Mouse (Mus musculus) liver, embryonic 14.5 days (tissue): ENCODE data around the gene Nfxl1. TPM values are rescaled to one million over a fixed set of nuclear protein-coding genes. Genes with fewer than 3 reads are reported as not detected.

Experiments used
- ATAC-seq: fragments of 200-750 bp; cut with Nextera tagmentation; 2 replicates; pipeline ENCODE4 v1.8.0; 2017; ENCODE audit warnings: moderate number of reproducible peaks, mild to moderate bottlenecking, moderate library complexity; ENCODE audit not compliant: insufficient read depth
- DNase-seq, 3 experiments: peaks; one replicate each; pipeline ENCODE4 v3.0.0-alpha.2; 2012 to 2013; ENCODE audit warnings: low read depth in 3 of 3, low spot score in 3 of 3
- H3K27ac ChIP-seq: fragments of 300-500 bp; sonication (generic); 2 replicates; pipeline ENCODE4 v1.5.1; 2014; ENCODE audit warnings: moderate library complexity, mild to moderate bottlenecking, control low read depth, inconsistent platforms
- H3K27me3 ChIP-seq: fragments of 300-500 bp; sonication (generic); 2 replicates; pipeline ENCODE4 v1.6.1; 2014; ENCODE audit warnings: mild to moderate bottlenecking, low read length, moderate library complexity; ENCODE audit not compliant: control insufficient read depth, insufficient read depth
- H3K36me3 ChIP-seq: fragments of 300-500 bp; sonication (generic); replicated peaks from 2 replicates; pipeline ENCODE4 v1.6.1; 2014; ENCODE audit warnings: low read depth; ENCODE audit not compliant: control insufficient read depth, insufficient read depth
- H3K4me1 ChIP-seq, 2 experiments: fragments of 200-500 bp in 1 of 2; fragments of 300-500 bp in 1 of 2; sonication (generic) in 1 of 2; replicated peaks; 2 replicates each; pipeline ENCODE4 v1.6.1; 2012 to 2014; ENCODE audit warnings: antibody characterized with exemption in 1 of 2, inconsistent platforms in 1 of 2, low read length in 1 of 2; ENCODE audit not compliant: control insufficient read depth in 2 of 2, insufficient read depth in 2 of 2
- H3K4me2 ChIP-seq: fragments of 300-500 bp; sonication (generic); 2 replicates; pipeline ENCODE4 v1.6.1; 2014; ENCODE audit warnings: low read depth, mild to moderate bottlenecking, control low read depth, moderate library complexity
- H3K4me3 ChIP-seq, 2 experiments: fragments of 200-500 bp in 1 of 2; fragments of 300-500 bp in 1 of 2; sonication (generic) in 1 of 2; 2 replicates each; pipeline ENCODE4 v1.5.1; 2012 to 2014; ENCODE audit warnings: low read depth in 2 of 2, low read length in 2 of 2, mild to moderate bottlenecking in 2 of 2, control low read depth in 1 of 2, inconsistent platforms in 1 of 2, moderate library complexity in 1 of 2; ENCODE audit not compliant: insufficient read depth in 1 of 2
- H3K9ac ChIP-seq: fragments of 300-500 bp; sonication (generic); replicated peaks from 2 replicates; pipeline ENCODE4 v1.6.1; 2014; ENCODE audit warnings: mild to moderate bottlenecking, control low read depth, moderate library complexity
- H3K9me3 ChIP-seq: fragments of 300-500 bp; sonication (generic); 2 replicates; pipeline ENCODE4 v1.6.1; 2016; ENCODE audit warnings: low read length, mixed read lengths; ENCODE audit not compliant: control insufficient read depth
- CTCF ChIP-seq: IDR thresholded peaks from 2 replicates; pipeline ENCODE4 v1.5.1; 2016; ENCODE audit warnings: antibody characterized with exemption, low read depth, control low read depth
- EP300 ChIP-seq: IDR thresholded peaks from 2 replicates; pipeline ENCODE4 v1.6.1; 2016; ENCODE audit warnings: antibody characterized with exemption, low read depth
- WGBS: fragments of 180-500 bp; shearing (Covaris S2); extraction: QIAGEN DNeasy Blood & Tissue Kit; methylation state at CpG from one replicate; pipeline ENCODE4 v1.1.7; 2014; ENCODE audit not compliant: insufficient replicate concordance; 5-methylcytosine and 5-hydroxymethylcytosine counted together
- polyA plus RNA-seq, 2 experiments: library from polyadenylated mRNA; depleted of rRNA in 1 of 2; stranded (reverse) in 1 of 2; unstranded in 1 of 2; fragments of >200 nt; fragmentation: Nextera tagmentation in 1 of 2; extraction: Ambion mirVana in 1 of 2; gene quantifications; 2 replicates each; pipeline versions ENCODE4 v1.2.1 to v1.2.3; 2012 to 2014

Gene Nfxl1
- polyA plus RNA-seq, 2 experiments: 6.8 to 7.0 TPM

- WGBS: 58% methylated on average over 10 of the region's 10 CpGs
- Histone ChIP-seq H3K9ac (no peak overlapping the region), H3K27ac (no peak overlapping the region), H3K9me3 (no peaks in the 10 kb centered on the region), H3K36me3 (no peaks in the 10 kb centered on the region), H3K4me3 (no peak overlapping the region), H3K4me1 (no peaks in the 10 kb centered on the region), H3K4me2 (no peak overlapping the region), H3K27me3 (peaks cover 6% of the 10 kb centered on the region)
- no peak for TF ChIP-seq CTCF
- no peak for TF ChIP-seq EP300
- DNase-seq (no peak), ATAC-seq (no peak)
Observed at GRCm38 (mm10) chr5:72498271-72498670, 61.2 kb downstream of the Nfxl1 start.

DNA sequence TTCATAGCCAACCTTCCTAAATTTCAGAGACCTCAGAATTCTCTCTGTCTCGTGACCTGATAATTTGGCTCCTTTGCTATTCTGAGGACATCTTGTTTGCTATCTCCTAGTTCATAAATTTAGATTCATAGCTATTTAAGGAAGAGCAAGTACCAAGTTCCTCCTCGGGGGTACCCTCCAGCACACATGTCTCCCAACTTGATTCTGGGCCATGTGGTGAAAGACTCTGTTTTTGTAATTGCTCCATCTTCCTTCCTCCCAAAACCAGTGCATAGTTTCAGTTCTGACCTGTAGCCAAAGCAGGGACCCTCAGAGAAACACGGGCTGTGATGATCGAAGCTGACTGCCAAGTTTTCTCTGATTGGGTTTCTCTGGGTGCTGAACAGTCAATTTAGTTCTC lies 62.7 kb downstream of the Nfxl1 start:
- no peak overlapping the region for H3K9ac ChIP-seq
- no peak overlapping the region for H3K4me3 ChIP-seq
- no peaks in the 10 kb centered on the region for H3K36me3 ChIP-seq
- H3K4me2 ChIP-seq: no peak overlapping the region
- TF ChIP-seq EP300 (no peak), CTCF (no peak)
- no peaks in the 10 kb centered on the region for H3K27me3 ChIP-seq
- no peaks in the 10 kb centered on the region for H3K4me1 ChIP-seq
- DNase-seq: no peak
- H3K27ac ChIP-seq: no peak overlapping the region
- 34% methylated on average over 4 of the region's 4 CpGs for WGBS
- no peak for ATAC-seq
- no peaks in the 10 kb centered on the region for H3K9me3 ChIP-seq

DNA sequence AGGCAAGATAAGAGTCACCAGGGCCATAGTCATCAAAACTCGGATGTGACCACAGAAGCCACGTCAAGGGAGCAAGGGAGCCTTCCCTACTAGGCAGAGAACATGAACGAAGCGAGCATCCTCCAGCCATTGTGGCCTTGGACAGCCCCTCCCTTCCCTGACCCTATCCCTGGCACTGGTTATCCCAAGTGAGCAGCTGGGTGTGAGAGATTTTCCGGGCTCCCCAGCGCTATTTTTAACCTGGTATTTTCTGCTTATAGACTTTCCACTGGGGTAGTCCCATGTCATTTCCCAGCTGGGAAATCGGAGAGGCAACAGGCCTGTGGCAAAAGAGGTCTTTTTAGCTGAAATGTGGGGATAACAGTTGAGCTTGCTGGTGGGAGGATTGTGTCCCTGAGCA lies 65.6 kb downstream of the Nfxl1 start:
- TF ChIP-seq CTCF (no peak), EP300 (no peak)
- Histone ChIP-seq H3K4me2 (no peak overlapping the region), H3K9me3 (no peaks in the 10 kb centered on the region), H3K4me3 (no peak overlapping the region), H3K36me3 (no peaks in the 10 kb centered on the region), H3K4me1 (no peaks in the 10 kb centered on the region), H3K27ac (no peak overlapping the region), H3K27me3 (no peaks in the 10 kb centered on the region), H3K9ac (no peak overlapping the region)
- ATAC-seq (no peak), DNase-seq (no peak)
- 56% methylated on average over 7 of the region's 7 CpGs for WGBS

GRCm38 (mm10) chr5:72491232-72491631 lies 68.3 kb downstream of the Nfxl1 start:
- ATAC-seq (no peak), DNase-seq (no peak)
- Histone ChIP-seq H3K27ac (no peak overlapping the region), H3K9me3 (no peaks in the 10 kb centered on the region), H3K9ac (no peak overlapping the region), H3K4me1 (no peaks in the 10 kb centered on the region), H3K36me3 (no peaks in the 10 kb centered on the region), H3K4me2 (no peak overlapping the region), H3K4me3 (no peak overlapping the region), H3K27me3 (no peaks in the 10 kb centered on the region)
- TF ChIP-seq CTCF (no peak), EP300 (no peak)
- 28% methylated on average over 2 of the region's 2 CpGs for WGBS

DNA sequence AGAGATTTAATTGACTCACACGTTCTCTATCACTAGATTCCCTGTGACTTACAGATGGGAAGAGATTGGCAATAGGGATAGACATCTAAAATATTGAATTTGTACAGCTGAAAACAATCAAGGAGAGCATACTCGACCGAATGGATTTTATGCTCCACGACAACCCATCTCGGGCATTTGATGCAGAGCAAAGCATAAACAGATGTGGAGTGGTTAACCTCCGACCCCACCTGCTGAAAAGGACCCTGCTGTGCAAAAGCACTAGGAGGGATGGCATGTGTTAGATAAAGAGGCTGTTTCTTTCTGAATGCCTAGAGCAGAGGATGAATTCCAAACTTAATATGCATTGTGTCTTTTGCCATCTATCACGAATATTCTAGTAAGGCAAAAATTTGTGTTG lies 79.0 kb downstream of the Nfxl1 start:
- ATAC-seq (no peak), DNase-seq (no peak)
- H3K9me3 ChIP-seq: no peaks in the 10 kb centered on the region
- H3K27me3 ChIP-seq: no peaks in the 10 kb centered on the region
- WGBS: 48% methylated on average over 7 of the region's 7 CpGs
- H3K9ac ChIP-seq: no peak overlapping the region
- H3K36me3 ChIP-seq: no peaks in the 10 kb centered on the region
- H3K4me2 ChIP-seq: no peak overlapping the region
- TF ChIP-seq EP300 (no peak), CTCF (no peak)
- H3K4me1 ChIP-seq: no peaks in the 10 kb centered on the region
- H3K27ac ChIP-seq: no peak overlapping the region
- no peak overlapping the region for H3K4me3 ChIP-seq
